Mouse (Mus musculus) bone marrow, adult 2 months (tissue): Measurements from ENCODE around the gene Gm6358. TPM values are rescaled to one million over a fixed set of nuclear protein-coding genes. Genes with fewer than 3 reads are reported as not detected.
"Not testable (repeated sequence)": the region's sequence is repeated elsewhere in the genome, so short reads cannot be mapped to it uniquely, and the experiment has no call there.

Source experiments
- H3K27ac ChIP-seq: fragments of 200-500 bp; 2 replicates; pipeline ENCODE4 v1.5.1; 2012; ENCODE audit warnings: low read depth, mild to moderate bottlenecking, control low read depth, inconsistent platforms, low read length; ENCODE audit not compliant: control insufficient read depth, poor library complexity, insufficient read depth
- H3K4me1 ChIP-seq: fragments of 200-500 bp; 2 replicates; pipeline ENCODE4 v1.6.1; 2011; ENCODE audit warnings: low read length; ENCODE audit not compliant: control insufficient read depth, insufficient read depth
- H3K4me3 ChIP-seq: fragments of 200-500 bp; replicated peaks from 2 replicates; pipeline ENCODE3; 2011; ENCODE audit warnings: mild to moderate bottlenecking, low read depth, low read length, control low read depth; ENCODE audit not compliant: control insufficient read depth
- CTCF ChIP-seq: fragments of 200-500 bp; IDR thresholded peaks from 2 replicates; pipeline ENCODE4 v1.5.1; 2011; ENCODE audit warnings: low read length, control low read depth; ENCODE audit not compliant: control insufficient read depth, insufficient read depth
- POLR2A ChIP-seq: fragments of 200-500 bp; IDR thresholded peaks from 2 replicates; pipeline ENCODE4 v1.6.1; 2011; ENCODE audit warnings: low read depth, mild to moderate bottlenecking, control low read depth, low read length, borderline replicate concordance; ENCODE audit not compliant: control insufficient read depth
- WGBS: fragments of 180-500 bp; shearing (Covaris S2); methylation state at CpG from one replicate; pipeline ENCODE4 v1.1.7; 2018; 5-methylcytosine and 5-hydroxymethylcytosine counted together
- polyA plus RNA-seq: library from polyadenylated mRNA; stranded (reverse); fragments of >200 nt; gene quantifications from 2 replicates; pipeline ENCODE4 v1.2.4, GENCODE M21; 2011; ENCODE audit warnings: low replicate concordance; ENCODE audit not compliant: missing spikeins, insufficient read depth, insufficient read length

Gm6358 gene
- not detected in 2 replicates for polyA plus RNA-seq

DNA sequence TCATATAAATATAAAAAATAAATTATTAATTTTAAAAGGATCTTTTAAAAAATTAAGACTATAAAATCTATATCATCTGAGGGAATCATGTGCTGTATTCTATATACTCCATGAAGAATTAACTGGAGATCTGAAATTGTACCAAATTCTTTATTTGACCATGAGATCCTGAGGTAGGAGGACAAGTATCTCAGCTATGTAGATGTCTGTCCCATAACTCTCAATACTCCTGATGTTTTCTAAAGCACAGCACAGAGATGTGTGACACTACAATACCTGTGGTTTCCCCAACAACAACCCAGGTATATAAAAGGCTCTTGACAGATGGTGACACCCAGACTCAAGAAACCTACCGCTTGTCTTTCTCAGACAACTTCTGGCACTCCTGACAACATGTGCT lies at the start of gene Gm6358:
TSS of gene Gm6358 (plus strand) at position 301 of the 400 bp plus-strand sequence.
- TF ChIP-seq CTCF (no peak), POLR2A (no peak)
- no peaks in the 10 kb centered on the region for H3K4me1 ChIP-seq

DNA sequence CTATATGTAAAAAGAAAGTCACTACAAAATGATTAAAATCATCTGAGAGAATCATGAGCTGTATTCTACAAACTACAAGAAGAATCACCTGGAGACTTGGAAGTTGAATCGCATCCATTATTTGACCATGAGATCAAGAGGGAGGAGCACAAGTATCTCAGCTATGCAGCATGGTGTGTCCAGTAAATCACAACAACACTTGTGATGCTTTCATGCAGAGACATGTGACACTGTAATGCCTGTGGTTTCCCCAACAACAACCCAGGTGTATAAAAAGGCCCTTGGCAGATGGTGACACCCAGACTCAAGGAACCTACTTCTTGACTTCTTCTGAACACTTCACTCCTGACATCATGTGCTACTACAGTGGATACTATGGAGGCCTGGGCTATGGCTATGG lies 10.1 kb downstream of the Gm6358 start, which contains the start of gene Gm10061:
TSS of gene Gm10061 (plus strand) at position 301 of the 400 bp plus-strand sequence.
- H3K4me3 ChIP-seq, result no peak within 1 kb of the TSS
- no peak within 1 kb of the TSS for H3K27ac ChIP-seq
- H3K4me1 ChIP-seq, result no peaks in the 10 kb centered on the region
- WGBS, result 79% methylated on average over 1 of the region's 1 CpGs
- TF ChIP-seq POLR2A (no peak), CTCF (no peak)

More for the DNA sequence above, at the start of gene Gm6358:
- WGBS, result 90% methylated on average over 1 of the region's 1 CpGs
- Histone ChIP-seq H3K4me3 (no peak within 1 kb of the TSS), H3K27ac (no peak within 1 kb of the TSS)

DNA sequence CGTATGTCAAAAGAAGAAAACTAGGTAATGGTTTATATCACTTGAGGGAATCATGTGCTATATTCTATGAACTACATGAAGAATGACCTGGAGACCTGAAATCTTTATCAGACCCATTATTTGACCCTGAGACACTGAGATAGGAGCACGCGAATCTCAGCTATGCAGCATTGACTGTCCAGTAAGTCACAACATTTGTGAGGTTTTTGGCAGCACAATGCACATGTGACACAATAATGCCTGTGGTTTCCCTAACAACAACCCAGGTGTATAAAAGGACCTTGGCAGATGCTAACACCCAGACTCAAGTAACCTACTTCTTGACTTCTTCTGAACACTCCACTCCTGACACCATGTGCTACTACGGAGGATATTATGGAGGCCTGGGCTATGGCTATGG lies 17.0 kb downstream of the Gm6358 start, which contains the start of gene Gm9789:
TSS of gene Gm9789 (plus strand) at position 301 of the 400 bp plus-strand sequence.
- TF ChIP-seq CTCF (no peak), POLR2A (no peak)
- Histone ChIP-seq H3K4me3 (no peak within 1 kb of the TSS), H3K4me1 (no peaks in the 10 kb centered on the region), H3K27ac (no peak within 1 kb of the TSS)
- whole genome bisulfite sequencing, result 74% methylated on average over 4 of the region's 4 CpGs

DNA sequence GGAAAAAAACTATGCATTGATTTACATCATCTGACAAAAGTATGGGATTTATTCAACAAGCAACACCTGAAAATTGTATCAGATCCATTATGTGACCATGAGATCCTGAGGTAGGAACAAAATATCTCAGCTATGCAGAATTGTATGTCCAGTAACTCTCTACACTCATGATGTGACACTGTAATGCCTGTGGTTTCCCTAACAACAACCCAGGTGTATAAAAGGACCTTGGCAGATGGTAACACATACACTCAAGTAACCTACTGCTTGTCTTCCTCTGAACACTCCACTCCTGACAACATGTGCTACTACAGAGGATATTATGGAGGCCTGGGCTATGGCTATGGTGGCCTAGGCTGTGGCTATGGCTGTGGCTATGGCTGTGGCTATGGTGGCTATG lies 28.5 kb downstream of the Gm6358 start, which contains the start of gene Gm7735:
TSS of gene Gm7735 (plus strand) at position 301 of the 400 bp plus-strand sequence.
- H3K4me3 ChIP-seq, H3K27ac ChIP-seq, H3K4me1 ChIP-seq: not testable (repeated sequence)

DNA sequence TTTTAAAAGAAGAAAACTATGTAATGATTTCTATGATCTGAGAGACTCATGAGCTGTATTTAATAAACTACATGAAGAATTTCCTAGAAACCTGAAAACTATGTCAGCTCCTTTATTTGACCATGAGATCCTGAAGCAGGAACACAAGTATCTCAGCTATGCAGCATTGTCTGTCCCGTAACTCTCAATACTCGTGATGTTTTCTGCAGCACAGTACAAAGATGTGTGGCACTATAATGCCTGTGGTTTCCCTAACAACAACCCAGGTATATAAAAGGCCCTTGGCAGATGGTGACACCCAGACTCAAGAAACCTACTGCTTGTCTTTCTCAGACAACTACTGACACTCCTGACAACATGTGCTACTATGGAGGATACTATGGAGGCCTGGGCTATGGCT lies 33.8 kb downstream of the Gm6358 start, which contains the start of gene 1110057P08Rik:
TSS of gene 1110057P08Rik (plus strand) at position 301 of the 400 bp plus-strand sequence.
- H3K4me1 ChIP-seq, result no peaks in the 10 kb centered on the region
- no peak within 1 kb of the TSS for H3K27ac ChIP-seq
- 58% methylated on average over 2 of the region's 2 CpGs for WGBS
- H3K4me3 ChIP-seq, result no peak within 1 kb of the TSS
- TF ChIP-seq CTCF (no peak), POLR2A (no peak)

DNA sequence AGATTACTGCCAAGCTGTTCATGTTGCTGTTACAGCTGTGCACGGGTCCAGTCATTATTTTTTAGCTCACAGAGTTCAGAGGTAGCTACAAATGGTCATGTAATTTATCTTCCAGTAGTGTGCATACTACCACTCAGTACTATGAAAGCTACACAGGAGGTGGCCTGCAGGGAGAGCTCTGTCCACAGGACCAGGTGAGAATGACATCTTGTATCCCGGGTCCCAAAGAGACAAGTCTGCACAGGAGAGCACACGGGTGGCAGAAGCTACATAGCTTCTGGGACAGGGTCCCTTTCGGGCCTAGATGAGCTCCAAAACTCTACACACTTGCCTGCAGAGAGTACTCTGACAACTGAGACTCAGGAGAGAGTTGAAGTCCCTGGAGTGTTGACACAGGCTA lies 48.0 kb downstream of the Gm6358 start:
- H3K4me1 ChIP-seq, result no peaks in the 10 kb centered on the region
- WGBS, result 76% methylated on average over 4 of the region's 4 CpGs
- TF ChIP-seq CTCF (no peak), POLR2A (no peak)

More for the DNA sequence above, 48.0 kb downstream of the Gm6358 start:
- no peak overlapping the region for H3K27ac ChIP-seq
- H3K4me3 ChIP-seq, result no peak overlapping the region

Other genes with a start within 250 kb of the Gm6358 start
- not detected in 2 replicates for gene Krtap19-5, start 244.4 kb upstream of the Gm6358 start, polyA plus RNA-seq
- not detected in 2 replicates for gene Krtap19-9b, start 208.6 kb upstream of the Gm6358 start, polyA plus RNA-seq
- gene Krtap16-3, start 178.0 kb upstream of the Gm6358 start, polyA plus RNA-seq, result not detected in 2 replicates
- gene Krtap22-2, start 130.1 kb upstream of the Gm6358 start, polyA plus RNA-seq, result not detected in 2 replicates
- gene Gm10229, start 125.6 kb upstream of the Gm6358 start, polyA plus RNA-seq, result not detected in 2 replicates
- gene Krtap6-1, start 109.2 kb upstream of the Gm6358 start, polyA plus RNA-seq, result not detected in 2 replicates
- not detected in 2 replicates for gene Gm10228, start 99.4 kb upstream of the Gm6358 start, polyA plus RNA-seq
- gene Krtap6-5, start 93.0 kb upstream of the Gm6358 start, polyA plus RNA-seq, result not detected in 2 replicates
- gene 1110025L11Rik, start 76.8 kb upstream of the Gm6358 start, polyA plus RNA-seq, result not detected in 2 replicates
- not detected in 2 replicates for gene Krtap6-3, start 56.8 kb upstream of the Gm6358 start, polyA plus RNA-seq
- not detected in 2 replicates for gene Gm10061, start 10.2 kb downstream of the Gm6358 start, polyA plus RNA-seq
- not detected in 2 replicates for gene Gm9789, start 17.1 kb downstream of the Gm6358 start, polyA plus RNA-seq
- gene Gm7735, start 28.6 kb downstream of the Gm6358 start, polyA plus RNA-seq, result not detected in 2 replicates
- not detected in 2 replicates for gene 1110057P08Rik, start 33.9 kb downstream of the Gm6358 start, polyA plus RNA-seq
- not detected in 2 replicates for gene Krtap20-2, start 65.0 kb downstream of the Gm6358 start, polyA plus RNA-seq